Mouse (Mus musculus): ENCODE measurements at regions not wholly inside any gene's neighbourhood (a gene's known extent, or its start where the extent isn't known, plus 50 kb on each side); places are given as distances from the start of the nearest gene placed in this dataset.
"Not testable (repeated sequence)": the region's sequence is repeated elsewhere in the genome, so short reads cannot be mapped to it uniquely, and the experiment has no call there.

DNA sequence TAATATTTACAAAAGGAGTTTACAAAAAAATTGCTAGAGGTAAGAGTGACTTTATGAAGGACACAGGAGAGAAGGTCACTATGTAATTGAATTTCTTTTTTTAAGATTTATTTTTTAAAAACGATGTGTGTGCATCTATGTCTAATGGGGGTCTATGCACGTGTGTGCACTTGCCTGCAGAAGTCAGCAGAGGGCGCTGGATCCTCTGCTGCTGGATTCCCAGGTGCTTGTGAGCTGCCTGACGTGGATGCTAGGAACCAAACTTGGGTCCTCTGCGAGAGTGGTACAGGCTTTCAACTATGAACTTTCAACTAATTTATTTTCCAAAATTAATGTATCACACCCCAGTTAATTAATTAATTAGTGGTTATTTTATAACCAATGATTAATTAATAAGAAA lies 85.0 kb downstream of the Glrx3 start:
- no peak for DNase-seq (ENCODE audit: low read depth)

GRCm38 (mm10) chr7:137533476-137533875 lies 96.1 kb downstream of the Glrx3 start:
- no peak for DNase-seq (ENCODE audit: low read depth)

GRCm38 (mm10) chr7:137549991-137550390 lies 112.6 kb downstream of the Glrx3 start:
- peak; percentile 19 for DNase-seq (ENCODE audit: low read depth)

DNA sequence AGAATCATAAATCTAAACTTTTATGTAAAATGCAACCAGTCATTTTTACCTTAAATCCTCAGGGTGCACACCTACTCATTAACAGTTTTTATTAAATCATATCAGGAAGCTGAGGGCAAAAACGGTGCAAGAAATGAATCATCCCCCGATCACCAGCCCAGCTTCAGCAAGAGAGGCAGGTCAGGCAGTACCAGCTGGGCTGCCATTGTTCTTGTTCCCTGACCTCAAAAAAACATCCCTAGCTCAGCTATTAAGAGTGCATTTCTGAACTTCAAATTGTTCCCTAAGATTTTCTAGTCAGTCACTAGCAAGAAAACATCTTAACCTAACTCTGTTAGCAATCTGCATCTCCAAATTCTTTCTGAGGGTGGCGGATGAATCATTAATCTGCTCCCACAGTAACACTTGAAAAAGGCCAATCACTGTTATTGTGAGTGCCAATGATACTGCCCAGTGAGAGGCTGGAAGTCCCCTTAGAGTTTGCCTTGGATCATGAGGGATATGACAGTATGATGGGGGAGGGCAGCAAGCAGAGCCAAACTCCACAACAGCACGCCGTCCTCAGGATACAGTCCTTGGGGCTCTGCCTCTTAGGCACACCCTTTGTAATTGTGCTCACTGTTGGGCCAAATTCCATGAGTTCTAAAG lies 115.3 kb downstream of the Glrx3 start:
- no peak for DNase-seq (ENCODE audit: low read depth)

DNA sequence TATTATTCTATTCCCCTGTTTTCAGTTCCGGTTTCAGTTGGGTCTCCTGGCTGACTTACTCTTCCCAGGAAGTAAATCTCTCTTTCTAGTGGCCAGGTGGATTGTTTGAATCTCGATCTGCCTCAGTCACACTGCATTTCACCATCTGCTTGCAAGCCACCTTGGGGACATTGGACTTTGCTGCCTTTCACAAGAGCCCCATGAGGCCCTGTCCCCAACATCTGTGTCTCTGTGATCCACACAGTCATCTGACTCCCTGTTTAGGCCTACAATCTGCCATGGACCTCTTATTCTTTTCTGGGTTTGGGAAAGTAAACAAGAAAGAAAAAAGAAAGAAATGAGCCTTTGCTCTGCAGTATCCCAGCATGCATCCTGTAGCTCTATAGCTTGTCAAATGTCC lies 118.1 kb downstream of the Glrx3 start:
- DNase-seq (ENCODE audit: low read depth) = no peak

DNA sequence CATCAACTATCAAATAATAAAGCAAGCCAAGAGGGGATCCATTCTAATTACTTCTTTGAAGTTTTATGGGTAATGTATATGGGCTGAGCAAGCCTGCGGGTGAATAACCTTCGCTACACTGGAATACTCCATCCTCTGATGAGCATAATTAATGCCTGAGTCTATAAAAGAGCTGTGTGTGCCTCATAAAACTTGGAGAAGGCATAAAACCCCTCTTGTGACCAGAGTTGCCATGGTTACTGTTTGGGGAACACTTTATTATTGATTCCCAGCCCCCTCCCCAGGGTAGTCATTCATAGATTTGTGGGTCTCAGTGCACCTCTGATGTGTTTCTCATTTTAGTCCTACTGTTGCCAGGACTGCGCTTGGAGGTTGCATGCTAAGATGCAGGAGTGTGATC lies 120.0 kb downstream of the Glrx3 start:
- DNase-seq (ENCODE audit: low read depth) = no peak

GRCm38 (mm10) chr7:137558871-137559270 lies 121.5 kb downstream of the Glrx3 start:
- DNase-seq (ENCODE audit: low read depth) = no peak

GRCm38 (mm10) chr7:137570199-137570598 lies 132.8 kb downstream of the Glrx3 start:
- no peak for DNase-seq (ENCODE audit: low read depth)

DNA sequence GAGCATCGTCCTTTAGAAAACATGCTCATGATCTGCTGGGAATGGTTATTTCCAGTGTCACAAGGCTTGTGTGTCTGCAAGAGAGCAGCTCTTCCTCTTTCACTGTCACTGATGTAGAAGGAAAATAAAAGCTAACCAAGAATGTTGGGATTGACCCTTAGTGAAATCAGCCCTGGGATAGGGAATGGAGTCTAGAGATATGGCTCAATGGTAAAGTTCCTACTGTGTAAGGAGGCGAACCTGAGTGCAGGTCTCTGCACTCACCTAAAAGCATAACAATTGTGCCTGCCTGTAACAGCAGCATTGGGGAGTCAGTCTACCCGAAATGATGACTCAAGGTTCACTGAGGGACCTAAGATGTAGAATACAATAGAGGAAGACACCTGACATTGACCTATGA lies 138.1 kb downstream of the Glrx3 start:
- DNase-seq (ENCODE audit: low read depth) = no peak

DNA sequence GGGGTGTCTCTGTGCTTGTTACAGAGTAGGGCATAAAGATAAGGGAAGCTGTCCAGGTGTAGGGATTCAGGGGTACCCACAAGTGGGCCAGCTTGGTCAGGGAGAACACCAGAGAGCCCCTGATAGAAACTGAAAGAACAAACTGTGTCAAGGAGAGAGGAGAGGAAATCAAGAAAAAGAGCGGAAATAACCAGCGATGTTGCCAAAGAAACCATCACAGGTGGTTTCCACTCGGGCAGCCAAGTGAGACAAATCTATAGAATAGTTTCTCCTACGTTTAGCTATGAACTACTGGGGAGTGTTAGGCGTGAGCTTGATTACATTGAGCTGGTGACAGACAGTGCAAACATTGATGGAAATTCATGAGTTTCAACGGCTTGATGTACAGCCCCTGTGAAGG lies 138.8 kb downstream of the Glrx3 start:
- no peak for DNase-seq (ENCODE audit: low read depth)

- no peak for DNase-seq (ENCODE audit: low read depth)
Observed at GRCm38 (mm10) chr7:137583556-137583955, 146.1 kb downstream of the Glrx3 start.

DNA sequence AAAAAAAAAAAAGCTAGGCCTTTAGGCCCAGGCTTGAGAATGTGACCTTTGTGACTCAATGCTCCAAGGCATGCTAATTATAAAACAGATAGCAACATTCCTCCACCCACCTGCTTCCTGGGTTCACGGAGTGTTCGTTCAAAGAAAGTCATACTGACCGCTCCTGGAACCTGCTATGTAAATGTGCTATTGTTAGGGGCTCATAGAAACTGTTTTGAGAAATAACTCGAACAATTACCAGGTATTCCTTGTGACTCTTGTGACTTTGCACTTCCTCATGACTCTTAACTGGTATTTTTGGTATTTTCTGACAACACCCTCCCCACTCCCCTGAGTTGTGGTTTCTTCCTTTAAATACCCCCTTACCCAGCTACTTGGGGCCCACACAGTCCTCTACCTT lies 147.5 kb downstream of the Glrx3 start:
- DNase-seq (ENCODE audit: low read depth) = not testable (repeated sequence)

- no peak for DNase-seq (ENCODE audit: low read depth)
Observed at GRCm38 (mm10) chr7:137593570-137593969, 156.2 kb downstream of the Glrx3 start.

DNA sequence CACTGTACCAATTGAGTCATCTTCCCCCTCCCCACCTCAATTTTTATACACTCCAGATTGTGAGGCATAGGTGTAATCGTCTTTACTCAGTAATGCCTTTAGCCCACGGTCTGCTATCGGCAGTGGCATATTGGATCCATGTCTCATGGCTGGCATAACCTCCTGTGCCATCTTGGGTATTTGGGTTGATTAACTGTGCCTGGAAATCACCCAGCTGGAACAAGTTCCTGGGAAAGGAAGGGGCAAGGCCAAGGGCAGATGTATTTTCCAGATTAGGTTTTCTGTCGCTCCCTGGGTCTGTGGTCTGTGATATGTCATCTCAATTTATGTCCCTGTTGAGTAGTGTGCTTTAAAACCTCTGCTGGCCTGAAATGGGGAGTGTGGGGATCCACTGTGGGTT lies 158.2 kb downstream of the Glrx3 start:
- DNase-seq (ENCODE audit: low read depth) = no peak

GRCm38 (mm10) chr7:137596161-137596560 lies 158.7 kb downstream of the Glrx3 start:
- no peak for DNase-seq (ENCODE audit: low read depth)

- no peak for DNase-seq (ENCODE audit: low read depth)
Observed at GRCm38 (mm10) chr7:137603039-137603438, 165.6 kb downstream of the Glrx3 start.

- no peak for DNase-seq (ENCODE audit: low read depth)
Observed at GRCm38 (mm10) chr7:137609752-137610151, 172.3 kb downstream of the Glrx3 start.

GRCm38 (mm10) chr7:137611363-137611762 lies 173.9 kb downstream of the Glrx3 start:
- no peak for DNase-seq (ENCODE audit: low read depth)

- no peak for DNase-seq (ENCODE audit: low read depth)
Observed at GRCm38 (mm10) chr7:137611891-137612522, 174.6 kb downstream of the Glrx3 start.

DNA sequence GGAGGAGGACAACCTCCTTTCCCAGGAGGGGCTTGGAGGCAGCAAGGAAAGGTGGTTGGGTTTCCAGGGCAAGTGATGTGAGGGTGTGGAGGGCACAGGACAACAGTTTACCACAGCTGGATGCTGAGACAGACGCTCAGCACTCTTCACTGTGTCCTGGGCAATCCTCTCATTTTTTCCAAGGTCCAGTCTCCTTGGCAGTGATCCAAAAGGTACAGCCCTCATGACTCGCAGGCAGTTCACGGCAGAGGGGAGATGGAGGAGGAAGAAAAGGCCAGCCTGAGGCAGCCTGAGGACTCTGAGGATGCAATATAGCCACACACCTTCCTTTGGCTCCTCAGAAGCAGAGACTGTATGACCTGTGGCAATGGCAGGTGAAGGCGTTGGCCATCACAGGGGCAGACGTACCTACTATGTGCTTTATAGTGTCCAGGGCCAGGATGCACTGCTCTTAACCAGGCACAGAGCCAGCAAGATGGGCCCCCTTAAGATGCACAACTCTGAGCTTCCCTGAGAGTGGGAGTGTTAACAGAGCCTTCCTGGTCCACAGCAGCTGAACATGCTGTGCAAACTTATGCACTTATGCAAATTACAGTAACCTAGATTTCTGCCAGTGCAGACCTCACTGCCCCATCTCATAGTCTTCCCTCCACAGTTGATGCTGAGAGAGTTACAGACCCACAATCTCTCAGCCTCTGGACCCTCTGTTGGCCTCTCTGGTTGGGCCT lies 181.2 kb downstream of the Glrx3 start:
- no peak for DNase-seq (ENCODE audit: low read depth)

DNA sequence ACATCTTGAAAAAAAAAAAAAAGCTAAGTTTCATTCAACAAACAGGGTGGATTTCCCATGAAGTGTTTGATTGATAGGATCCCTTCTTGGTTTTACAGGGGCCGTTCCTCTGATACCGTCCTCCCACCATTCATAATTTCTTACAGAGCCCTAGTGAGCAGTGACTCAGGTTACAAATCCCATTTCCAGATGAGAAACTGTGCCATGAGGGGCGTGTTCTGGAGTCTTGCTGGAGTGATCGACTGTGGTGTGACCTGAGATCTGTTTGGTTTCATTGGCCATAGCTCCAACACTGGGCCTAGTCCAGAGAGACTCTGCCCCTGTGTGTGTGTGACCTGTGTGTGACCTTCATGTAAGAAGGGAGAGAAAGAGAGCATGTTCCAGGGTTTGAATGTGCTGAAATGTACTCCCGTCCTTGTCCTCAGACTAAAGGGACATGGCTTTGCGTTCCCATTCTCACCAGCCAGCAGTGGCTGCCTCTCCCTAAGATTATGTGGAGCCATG lies 181.9 kb downstream of the Glrx3 start:
- DNase-seq (ENCODE audit: low read depth) = no peak

DNA sequence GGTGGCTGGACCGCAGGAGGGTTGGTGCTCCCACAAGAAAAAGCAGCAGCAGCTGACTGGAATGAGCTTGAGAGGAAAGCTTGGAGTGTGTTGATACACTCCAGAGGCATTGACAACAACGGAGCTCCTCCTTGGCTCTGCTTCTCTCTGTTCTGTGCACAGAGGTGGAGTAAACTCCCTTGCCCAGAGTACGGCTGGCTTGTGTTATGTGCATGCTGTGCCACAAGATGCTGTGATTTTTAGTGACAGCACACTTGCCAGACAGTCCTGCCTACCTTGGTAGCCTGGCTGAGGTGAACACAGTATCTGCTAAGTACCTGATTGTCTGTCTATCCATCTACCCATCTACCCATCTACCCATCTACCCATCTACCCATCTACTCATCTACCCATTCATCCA lies 190.9 kb downstream of the Glrx3 start:
- DNase-seq (ENCODE audit: low read depth) = no peak

DNA sequence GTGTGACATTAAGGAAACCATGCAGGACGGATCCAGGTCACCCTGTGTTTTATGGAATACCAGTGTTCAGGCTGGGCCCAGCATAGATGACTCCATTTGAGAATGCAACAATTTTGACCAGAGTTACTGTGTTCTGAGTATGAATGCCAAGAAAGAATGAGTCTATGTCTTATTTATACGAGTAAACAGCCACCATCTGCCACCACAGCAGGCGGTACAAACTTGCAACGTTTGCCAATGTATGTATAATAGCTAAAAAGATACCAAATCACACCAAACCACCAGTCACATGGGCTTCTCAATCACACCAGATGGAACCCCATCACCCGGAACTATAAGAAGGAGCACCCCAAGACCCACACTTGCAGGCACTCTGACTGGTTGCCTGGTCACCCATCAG lies 192.1 kb downstream of the Glrx3 start:
- no peak for DNase-seq (ENCODE audit: low read depth)
